Mouse (Mus musculus) heart, postnatal 0 days (tissue): ENCODE measurements around the gene Prm1. TPM values are rescaled to one million over a fixed set of nuclear protein-coding genes. Genes with fewer than 3 reads are reported as not detected.

Experiments
- ATAC-seq: fragments of 200-750 bp; cut with Nextera tagmentation; 2 replicates; pipeline ENCODE4 v1.8.0; 2017; ENCODE audit warnings: low read depth, moderate number of reproducible peaks, moderate library complexity; ENCODE audit not compliant: insufficient read depth
- DNase-seq: peaks from one replicate; pipeline ENCODE4 v3.0.0-alpha.2; 2016; ENCODE audit warnings: low spot score
- H3K27ac ChIP-seq: fragments of 300-500 bp; sonication (generic); 2 replicates; pipeline ENCODE4 v1.5.1; 2014; ENCODE audit warnings: low read depth, mild to moderate bottlenecking
- H3K27me3 ChIP-seq: fragments of 300-500 bp; sonication (generic); 2 replicates; pipeline ENCODE4 v1.6.1; 2014; ENCODE audit warnings: low read length, mixed read lengths; ENCODE audit not compliant: control insufficient read depth, insufficient read depth
- H3K36me3 ChIP-seq: fragments of 300-500 bp; sonication (generic); replicated peaks from 2 replicates; pipeline ENCODE4 v1.6.1; 2014; ENCODE audit warnings: low read length, mixed read lengths; ENCODE audit not compliant: control insufficient read depth, insufficient read depth
- H3K4me1 ChIP-seq: fragments of 300-500 bp; sonication (generic); 2 replicates; pipeline ENCODE4 v1.6.1; 2014; ENCODE audit warnings: antibody characterized with exemption; ENCODE audit not compliant: control insufficient read depth, insufficient read depth
- H3K4me2 ChIP-seq: fragments of 300-500 bp; sonication (generic); 2 replicates; pipeline ENCODE4 v1.6.1; 2014; ENCODE audit warnings: low read depth, mild to moderate bottlenecking, low read length, moderate library complexity
- H3K4me3 ChIP-seq: fragments of 300-500 bp; sonication (generic); 2 replicates; pipeline ENCODE4 v1.5.1; 2014; ENCODE audit warnings: low read depth, low read length
- H3K9ac ChIP-seq: fragments of 300-500 bp; sonication (generic); replicated peaks from 2 replicates; pipeline ENCODE4 v1.6.1; 2014; ENCODE audit warnings: low read depth, low read length, mixed read lengths
- H3K9me3 ChIP-seq: fragments of 300-500 bp; sonication (generic); replicated peaks from 2 replicates; pipeline ENCODE4 v1.6.1; 2016; ENCODE audit warnings: low read length; ENCODE audit not compliant: control insufficient read depth
- CTCF ChIP-seq: IDR thresholded peaks from 2 replicates; pipeline ENCODE4 v1.5.1; 2016; ENCODE audit warnings: antibody characterized with exemption, control low read depth, low read depth
- EP300 ChIP-seq: IDR thresholded peaks from 2 replicates; pipeline ENCODE4 v1.6.1; 2016; ENCODE audit warnings: antibody characterized with exemption, low read depth
- WGBS: fragments of 180-500 bp; shearing (Covaris S2); extraction: QIAGEN DNeasy Blood & Tissue Kit; methylation state at CpG from one replicate; pipeline ENCODE4 v1.1.7; 2014; 5-methylcytosine and 5-hydroxymethylcytosine counted together
- polyA plus RNA-seq: library from polyadenylated mRNA; unstranded; fragments of >200 nt; fragmentation: Nextera tagmentation; extraction: Ambion mirVana; gene quantifications from 2 replicates; pipeline ENCODE4 v1.2.1, GENCODE M21; 2015
- total RNA-seq: library from RNA; depleted of rRNA; stranded (reverse); fragments of >200 nt; gene quantifications from 2 replicates; pipeline ENCODE4 v1.2.3, GENCODE M21; 2014; ENCODE audit warnings: low replicate concordance

Prm1 gene
- total and polyA plus RNA-seq, 2 experiments from 2014 or later, result not detected

DNA sequence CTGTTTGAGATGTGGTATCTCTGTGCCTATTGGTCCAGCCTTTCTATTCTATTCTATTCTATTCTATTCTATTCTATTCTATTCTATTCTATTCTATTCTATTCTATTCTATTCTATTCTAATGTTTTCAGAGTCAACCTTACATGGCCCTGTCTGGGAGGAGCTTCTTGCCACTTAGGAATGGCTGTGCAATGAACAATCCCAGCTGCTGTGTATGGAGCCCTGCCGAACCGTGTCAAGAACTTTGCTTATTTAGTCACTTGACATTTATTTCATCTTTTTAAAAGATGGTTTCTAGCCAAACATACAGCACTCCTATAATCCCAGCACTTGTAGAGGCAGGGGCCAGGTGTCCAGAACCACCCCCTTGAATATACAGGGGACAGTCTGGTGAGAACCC, 41.3 kb downstream of the Prm1 start:
- WGBS, result 49% methylated on average over 2 of the region's 2 CpGs
- TF ChIP-seq EP300, result no peak
- TF ChIP-seq CTCF, result no peak
- Histone ChIP-seq H3K36me3 (no peaks in the 10 kb centered on the region), H3K9ac (no peak overlapping the region), H3K4me1 (peaks cover 7% of the 10 kb centered on the region), H3K27ac (no peak overlapping the region), H3K9me3 (no peaks in the 10 kb centered on the region), H3K27me3 (0 out of 2 replicates have a peak, but pooled peaks cover 4% of the 10 kb centered on the region), H3K4me2 (no peak overlapping the region), H3K4me3 (no peak overlapping the region)
- ATAC-seq (no peak), DNase-seq (no peak)

DNA sequence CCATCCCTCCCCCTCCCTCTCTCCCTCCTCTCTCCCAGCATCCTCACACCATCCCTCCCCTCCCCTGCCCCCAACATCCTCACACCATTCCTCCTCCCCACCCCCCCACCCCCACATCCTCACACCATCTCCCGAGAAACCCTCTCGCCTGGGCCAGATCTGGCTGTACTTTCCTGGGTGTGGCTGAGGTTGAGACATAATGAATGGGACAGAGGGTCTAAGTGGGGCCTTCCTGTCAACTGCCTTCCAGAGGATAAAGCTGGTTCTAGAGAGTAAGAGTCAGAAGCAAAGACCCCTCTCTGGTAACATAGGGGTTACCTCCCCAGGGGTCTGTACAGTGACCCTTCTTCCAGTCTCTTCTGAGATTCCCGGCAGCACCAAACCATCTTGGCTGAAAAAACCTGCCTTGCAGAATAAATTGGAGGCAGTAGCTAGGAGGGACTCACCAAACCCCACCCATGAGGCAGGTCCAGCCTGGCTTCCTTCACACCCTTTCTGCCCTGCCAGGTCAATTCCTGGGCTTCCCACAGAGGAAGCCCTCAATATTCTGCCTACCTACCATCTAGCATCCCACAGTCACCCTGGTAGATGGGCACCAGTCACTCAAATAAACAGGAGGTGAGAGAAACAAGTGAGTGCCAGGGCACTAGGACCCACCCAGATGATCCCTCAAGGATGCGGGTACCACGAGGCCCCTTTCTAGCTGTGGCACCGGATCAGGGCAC, 41.9 kb downstream of the Prm1 start:
- WGBS, result 51% methylated on average over 6 of the region's 6 CpGs
- Histone ChIP-seq H3K4me2 (no peak overlapping the region), H3K9ac (no peak overlapping the region), H3K36me3 (no peaks in the 10 kb centered on the region), H3K27me3 (0 out of 2 replicates have a peak, but pooled peaks cover 4% of the 10 kb centered on the region), H3K4me3 (no peak overlapping the region), H3K9me3 (no peaks in the 10 kb centered on the region), H3K4me1 (peaks cover 7% of the 10 kb centered on the region), H3K27ac (no peak overlapping the region)
- ATAC-seq (no peak), DNase-seq (no peak)
- no peak for TF ChIP-seq EP300
- no peak for TF ChIP-seq CTCF

DNA sequence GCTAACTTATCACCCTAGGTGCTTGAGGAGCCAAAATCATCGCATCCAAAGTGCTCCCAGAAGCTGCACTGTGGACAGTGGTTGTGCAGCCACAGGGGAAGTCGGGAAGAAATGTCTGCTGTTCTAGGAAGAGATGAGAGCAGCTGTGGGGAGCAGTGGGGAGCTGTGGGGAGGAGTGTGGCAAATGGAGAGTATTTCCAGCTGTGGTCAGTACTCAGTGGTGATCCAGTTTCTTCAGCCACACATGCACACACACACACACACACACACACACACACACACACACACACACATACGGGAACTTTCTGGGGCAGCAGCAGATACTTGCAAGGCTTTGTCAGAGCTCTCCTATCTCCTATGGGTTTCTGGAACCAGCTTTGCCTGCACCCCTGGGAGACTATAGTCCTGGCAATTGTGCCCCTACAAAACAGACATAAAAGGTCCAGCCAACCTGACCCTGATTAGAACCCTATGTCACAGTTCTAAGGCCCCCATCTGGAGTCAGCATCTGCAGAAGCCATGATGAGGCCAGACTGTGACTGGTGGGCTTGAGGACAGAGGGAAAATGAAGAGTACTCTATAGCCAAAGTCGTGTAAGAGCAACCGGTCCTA, 43.0 kb downstream of the Prm1 start:
- Histone ChIP-seq H3K27me3 (no peaks in the 10 kb centered on the region; the same call in 1 of the 2 replicates), H3K4me3 (no peak overlapping the region), H3K4me1 (peaks cover 7% of the 10 kb centered on the region), H3K36me3 (no peaks in the 10 kb centered on the region), H3K9ac (no peak overlapping the region), H3K4me2 (no peak overlapping the region), H3K27ac (no peak overlapping the region), H3K9me3 (no peaks in the 10 kb centered on the region)
- DNase-seq (no peak), ATAC-seq (no peak)
- no peak for TF ChIP-seq EP300
- no peak for TF ChIP-seq CTCF
- WGBS, result 72% methylated on average over 4 of the region's 5 CpGs

DNA sequence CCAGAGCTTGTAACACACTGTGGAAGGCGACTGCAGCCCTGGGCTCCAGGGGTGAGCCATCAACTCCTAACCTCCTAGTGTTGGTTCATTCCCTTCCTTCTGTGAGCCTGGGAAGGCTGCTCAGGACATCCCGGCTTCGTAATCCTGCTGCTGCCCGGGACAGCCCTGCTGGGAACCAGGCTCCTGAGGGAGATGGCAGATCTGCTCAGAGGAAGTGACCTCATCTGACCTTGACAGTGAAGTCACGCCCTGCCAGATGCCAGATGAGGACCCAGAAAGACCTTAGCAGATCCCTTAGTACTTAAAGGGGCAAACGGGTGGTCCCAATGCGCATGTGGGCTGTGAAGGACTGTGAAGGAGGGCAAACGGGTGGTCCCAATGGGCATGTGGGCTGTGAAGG, 44.5 kb downstream of the Prm1 start:
- DNase-seq, result no peak

DNA sequence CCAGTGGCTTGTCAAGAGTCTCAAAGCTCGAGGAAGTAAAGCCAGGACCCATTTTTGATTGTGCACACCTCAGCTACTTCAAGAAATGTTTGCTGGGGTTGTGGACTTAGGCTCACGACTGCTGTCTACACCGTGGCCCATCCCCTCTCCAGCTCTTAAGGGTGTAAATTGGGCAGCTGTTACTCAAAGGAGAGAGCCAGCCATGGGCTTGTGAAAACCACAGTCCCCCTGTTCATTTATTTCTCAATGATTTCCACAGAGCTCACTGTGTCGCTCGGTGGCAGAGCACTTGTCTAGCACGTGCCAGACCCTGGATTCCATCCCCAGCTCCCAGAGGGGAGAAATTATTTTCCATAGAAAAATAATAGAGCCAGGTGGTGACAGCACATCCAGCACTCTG, 49.5 kb downstream of the Prm1 start:
- Histone ChIP-seq H3K4me1 (peaks cover 4% of the 10 kb centered on the region), H3K27ac (no peak overlapping the region), H3K9ac (no peak overlapping the region), H3K4me2 (no peak overlapping the region), H3K27me3 (no peaks in the 10 kb centered on the region; the same call in 1 of the 2 replicates), H3K9me3 (no peaks in the 10 kb centered on the region), H3K4me3 (no peak overlapping the region), H3K36me3 (no peaks in the 10 kb centered on the region)
- no peak for ATAC-seq
- 78% methylated on average over 6 of the region's 6 CpGs for WGBS
- TF ChIP-seq EP300 (no peak), CTCF (no peak)
- no peak for DNase-seq

More for the DNA sequence above, 44.5 kb downstream of the Prm1 start:
- Histone ChIP-seq H3K36me3 (no peaks in the 10 kb centered on the region), H3K4me2 (no peak overlapping the region), H3K9me3 (no peaks in the 10 kb centered on the region), H3K4me1 (peaks cover 7% of the 10 kb centered on the region), H3K9ac (no peak overlapping the region), H3K27ac (no peak overlapping the region), H3K27me3 (no peaks in the 10 kb centered on the region; the same call in 1 of the 2 replicates), H3K4me3 (no peak overlapping the region)
- no peak; the same call in 1 of the 2 replicates for ATAC-seq
- 63% methylated on average over 8 of the region's 8 CpGs for WGBS
- no peak for TF ChIP-seq EP300
- TF ChIP-seq CTCF, result no peak
